Mouse (Mus musculus) embryonic facial prominence, embryonic 14.5 days (tissue): ENCODE measurements around the gene Zc3h18. TPM values are rescaled to one million over a fixed set of nuclear protein-coding genes. Genes with fewer than 3 reads are reported as not detected.

ENCODE experiments used
- ATAC-seq: fragments of 200-750 bp; cut with Nextera tagmentation; 2 replicates; pipeline ENCODE4 v1.8.0; 2017; ENCODE audit warnings: low read depth, moderate number of reproducible peaks, moderate TSS enrichment
- DNase-seq: peaks from one replicate; pipeline ENCODE4 v3.0.0-alpha.2; 2015; ENCODE audit warnings: low spot score
- H3K27ac ChIP-seq: fragments of 300-500 bp; sonication (generic); replicated peaks from 2 replicates; pipeline ENCODE4 v1.5.1; 2014; ENCODE audit warnings: low read depth, mild to moderate bottlenecking, low read length, moderate library complexity
- H3K27me3 ChIP-seq: fragments of 300-500 bp; sonication (generic); replicated peaks from 2 replicates; pipeline ENCODE4 v1.6.1; 2014; ENCODE audit warnings: low read length; ENCODE audit not compliant: control insufficient read depth, insufficient read depth
- H3K36me3 ChIP-seq: fragments of 300-500 bp; sonication (generic); 2 replicates; pipeline ENCODE4 v1.6.1; 2014; ENCODE audit warnings: low read length, mixed read lengths; ENCODE audit not compliant: control insufficient read depth, insufficient read depth
- H3K4me1 ChIP-seq: fragments of 300-500 bp; sonication (generic); 2 replicates; pipeline ENCODE4 v1.6.1; 2014; ENCODE audit warnings: antibody characterized with exemption, low read length; ENCODE audit not compliant: control insufficient read depth, insufficient read depth
- H3K4me2 ChIP-seq: fragments of 300-500 bp; sonication (generic); 2 replicates; pipeline ENCODE4 v1.6.1; 2014; ENCODE audit warnings: low read depth, mild to moderate bottlenecking, low read length, moderate library complexity, mixed read lengths
- H3K4me3 ChIP-seq: fragments of 300-500 bp; sonication (generic); 2 replicates; pipeline ENCODE4 v1.5.1; 2014; ENCODE audit warnings: low read depth, mild to moderate bottlenecking, low read length
- H3K9ac ChIP-seq: fragments of 300-500 bp; sonication (generic); 2 replicates; pipeline ENCODE4 v1.6.1; 2014; ENCODE audit warnings: low read depth, mild to moderate bottlenecking, low read length, moderate library complexity, mixed read lengths
- H3K9me3 ChIP-seq: fragments of 300-500 bp; sonication (generic); 2 replicates; pipeline ENCODE4 v1.6.1; 2016; ENCODE audit warnings: low read length; ENCODE audit not compliant: control insufficient read depth
- WGBS: fragments of 180-500 bp; shearing (Covaris S2); extraction: QIAGEN DNeasy Blood & Tissue Kit; methylation state at CpG from one replicate; pipeline ENCODE4 v1.1.7; 2014; 5-methylcytosine and 5-hydroxymethylcytosine counted together
- polyA plus RNA-seq: library from polyadenylated mRNA; unstranded; fragments of >200 nt; fragmentation: Nextera tagmentation; extraction: Ambion mirVana; gene quantifications from 2 replicates; pipeline ENCODE4 v1.2.1, GENCODE M21; 2014

Gene Zc3h18
- polyA plus RNA-seq, 1 experiment from 2014 or later: 30.9 TPM

- peaks cover 33% of the 10 kb centered on the region for H3K36me3 ChIP-seq
- H3K27ac ChIP-seq: no peak overlapping the region
- peaks cover 5% of the 10 kb centered on the region; the same call in 1 of the 2 replicates for H3K4me1 ChIP-seq
- H3K9me3 ChIP-seq: no peaks in the 10 kb centered on the region
- no peak for DNase-seq
- 51% methylated on average over 7 of the region's 7 CpGs for WGBS
- no peak for ATAC-seq
- H3K27me3 ChIP-seq: peaks cover 18% of the 10 kb centered on the region
- no peak overlapping the region for H3K4me3 ChIP-seq
- no peak overlapping the region for H3K4me2 ChIP-seq
- H3K9ac ChIP-seq: no peak overlapping the region
These were observed 88.6 kb downstream of the Zc3h18 start for GRCm38 (mm10) chr8:122464985-122465384.

Other genes with a start within 250 kb of the Zc3h18 start
- 1.7 and 1.9 TPM in 2 replicates for gene Zfpm1, start 94.5 kb upstream of the Zc3h18 start, polyA plus RNA-seq
- 0.16 TPM in 1 of 2 replicates, not detected in the other for gene Trhr2, start 15.9 kb upstream of the Zc3h18 start, polyA plus RNA-seq
- not detected in 2 replicates for gene Il17c, start 45.4 kb downstream of the Zc3h18 start, polyA plus RNA-seq
- gene Cyba, start 56.3 kb downstream of the Zc3h18 start, polyA plus RNA-seq: 160 and 173 TPM in 2 replicates
- 27.1 and 34.4 TPM in 2 replicates for gene Mvd, start 66.8 kb downstream of the Zc3h18 start, polyA plus RNA-seq
- 3.1 and 4.2 TPM in 2 replicates for gene Snai3, start 84.1 kb downstream of the Zc3h18 start, polyA plus RNA-seq
- gene Rnf166, start 99.5 kb downstream of the Zc3h18 start, polyA plus RNA-seq: 40.0 and 40.1 TPM in 2 replicates
- gene Ctu2, start 99.5 kb downstream of the Zc3h18 start, polyA plus RNA-seq: 49.0 and 49.2 TPM in 2 replicates
- gene Piezo1, start 174.7 kb downstream of the Zc3h18 start, polyA plus RNA-seq: 18.7 and 22.7 TPM in 2 replicates
- gene Cdt1, start 191.4 kb downstream of the Zc3h18 start, polyA plus RNA-seq: 32.9 and 33.7 TPM in 2 replicates
- 291 and 314 TPM in 2 replicates for gene Aprt, start 200.3 kb downstream of the Zc3h18 start, polyA plus RNA-seq
- gene Galns, start 234.9 kb downstream of the Zc3h18 start, polyA plus RNA-seq: 13.1 TPM in 2 replicates
- 66.7 and 74.5 TPM in 2 replicates for gene Trappc2l, start 235.0 kb downstream of the Zc3h18 start, polyA plus RNA-seq
- 0.35 TPM in 1 of 2 replicates, not detected in the other for gene Pabpn1l, start 246.1 kb downstream of the Zc3h18 start, polyA plus RNA-seq